Mouse (Mus musculus) heart, embryonic 13.5 days (tissue): ENCODE results near the gene Ppp1r27. TPM values are rescaled to one million over a fixed set of nuclear protein-coding genes. Genes with fewer than 3 reads are reported as not detected.
"Not testable (repeated sequence)": the region's sequence is repeated elsewhere in the genome, so short reads cannot be mapped to it uniquely, and the experiment has no call there.

Experiments used
- ATAC-seq: fragments of 200-750 bp; cut with Nextera tagmentation; 2 replicates; pipeline ENCODE4 v1.8.0; 2017; ENCODE audit warnings: moderate TSS enrichment; ENCODE audit not compliant: insufficient number of reproducible peaks, low FRiP score, low TSS enrichment; ENCODE audit errors: extremely low read depth
- H3K27ac ChIP-seq: fragments of 300-500 bp; sonication (generic); replicated peaks from 2 replicates; pipeline ENCODE4 v1.5.1; 2015; ENCODE audit warnings: moderate library complexity, mild to moderate bottlenecking, inconsistent platforms
- H3K27me3 ChIP-seq: fragments of 300-500 bp; sonication (generic); replicated peaks from 2 replicates; pipeline ENCODE4 v1.6.1; 2015; ENCODE audit warnings: mild to moderate bottlenecking, inconsistent platforms
- H3K36me3 ChIP-seq: fragments of 300-500 bp; sonication (generic); 2 replicates; pipeline ENCODE4 v1.6.1; 2015; ENCODE audit warnings: mild to moderate bottlenecking, inconsistent platforms
- H3K4me1 ChIP-seq: fragments of 300-500 bp; sonication (generic); 2 replicates; pipeline ENCODE4 v1.6.1; 2015; ENCODE audit warnings: inconsistent platforms
- H3K4me2 ChIP-seq: fragments of 300-500 bp; sonication (generic); 2 replicates; pipeline ENCODE4 v1.6.1; 2015; ENCODE audit warnings: inconsistent platforms, mild to moderate bottlenecking, moderate library complexity
- H3K4me3 ChIP-seq: fragments of 300-500 bp; sonication (generic); 2 replicates; pipeline ENCODE4 v1.5.1; 2015; ENCODE audit warnings: moderate library complexity, mild to moderate bottlenecking, inconsistent platforms
- H3K9ac ChIP-seq: fragments of 300-500 bp; sonication (generic); 2 replicates; pipeline ENCODE4 v1.6.1; 2015; ENCODE audit warnings: inconsistent platforms, mild to moderate bottlenecking, moderate library complexity
- H3K9me3 ChIP-seq: fragments of 300-500 bp; sonication (generic); 2 replicates; pipeline ENCODE4 v1.6.1; 2016; ENCODE audit warnings: inconsistent platforms
- WGBS: fragments of 180-500 bp; shearing (Covaris S2); methylation state at CpG from one replicate; pipeline ENCODE4 v1.1.7; 2015; ENCODE audit warnings: mixed read lengths; 5-methylcytosine and 5-hydroxymethylcytosine counted together
- polyA plus RNA-seq: library from polyadenylated mRNA; unstranded; fragments of >200 nt; fragmentation: Nextera tagmentation; extraction: Ambion mirVana; gene quantifications from 2 replicates; pipeline ENCODE4 v1.2.1, GENCODE M21; 2015

Gene Ppp1r27
- polyA plus RNA-seq, result not detected in 2 replicates

- Histone ChIP-seq H3K9me3 (no peaks in the 10 kb centered on the region), H3K36me3 (peaks cover 8% of the 10 kb centered on the region), H3K4me3 (peak within 1 kb of the TSS; percentile 95), H3K9ac (peak within 1 kb of the TSS; percentile 100), H3K4me2 (peak within 1 kb of the TSS; percentile 83), H3K27ac (peak within 1 kb of the TSS; percentile 97), H3K4me1 (peaks cover 40% of the 10 kb centered on the region), H3K27me3 (no peaks in the 10 kb centered on the region)
- 90% methylated on average over 28 of the region's 28 CpGs for WGBS
- no peak for ATAC-seq
These were observed at the start of gene Ppp1r27 for GRCm38 (mm10) chr11:120550810-120551440. TSS of gene Ppp1r27 (minus strand) at chr11:120551132.

- no peak overlapping the region for H3K4me3 ChIP-seq
- 88% methylated on average over 3 of the region's 3 CpGs for WGBS
- H3K27ac ChIP-seq, result no peak overlapping the region
- peaks cover 76% of the 10 kb centered on the region for H3K36me3 ChIP-seq
- H3K9ac ChIP-seq, result no peak overlapping the region
- peaks cover 32% of the 10 kb centered on the region for H3K4me1 ChIP-seq
- no peaks in the 10 kb centered on the region for H3K9me3 ChIP-seq
- no peak overlapping the region for H3K4me2 ChIP-seq
- ATAC-seq, result no peak
- no peaks in the 10 kb centered on the region for H3K27me3 ChIP-seq
These were observed 49.8 kb upstream of the Ppp1r27 start for GRCm38 (mm10) chr11:120600716-120601115.

GRCm38 (mm10) chr11:120598990-120599549 is 48.1 kb upstream of the Ppp1r27 start:
- ATAC-seq, result no peak
- Histone ChIP-seq H3K9ac (peak overlapping the region; percentile 87), H3K36me3 (peaks cover 76% of the 10 kb centered on the region), H3K4me2 (peak overlapping the region; percentile 85), H3K9me3 (no peaks in the 10 kb centered on the region), H3K27me3 (no peaks in the 10 kb centered on the region), H3K4me3 (peak overlapping the region; percentile 99), H3K4me1 (peaks cover 32% of the 10 kb centered on the region), H3K27ac (peak overlapping the region; percentile 93)
- 46% methylated on average over 17 of the region's 17 CpGs for WGBS

- H3K4me2 ChIP-seq, result peak within 1 kb of the TSS; percentile 85
- no peaks in the 10 kb centered on the region for H3K27me3 ChIP-seq
- peak within 1 kb of the TSS; percentile 93 for H3K27ac ChIP-seq
- H3K36me3 ChIP-seq, result peaks cover 76% of the 10 kb centered on the region
- H3K4me1 ChIP-seq, result peaks cover 32% of the 10 kb centered on the region
- H3K4me3 ChIP-seq, result peak within 1 kb of the TSS; percentile 99
- peak; percentile 96 for ATAC-seq
- under 1% methylated on average over 85 of the region's 88 CpGs for WGBS
- no peaks in the 10 kb centered on the region for H3K9me3 ChIP-seq
- peak within 1 kb of the TSS; percentile 100 for H3K9ac ChIP-seq
These were observed 47.5 kb upstream of the Ppp1r27 start, which contains the start of the genes Alyref and Anapc11 for GRCm38 (mm10) chr11:120598283-120598989. TSS of gene Alyref (minus strand) at chr11:120598365. TSS of gene Anapc11 (plus strand) at chr11:120598421.

- peaks cover 32% of the 10 kb centered on the region for H3K4me1 ChIP-seq
These were observed 46.6 kb upstream of the Ppp1r27 start for GRCm38 (mm10) chr11:120597240-120598235.

GRCm38 (mm10) chr11:120588531-120588930 is 37.6 kb upstream of the Ppp1r27 start:
- Histone ChIP-seq H3K27ac (no peak overlapping the region), H3K4me1 (no peaks in the 10 kb centered on the region), H3K4me2 (no peak overlapping the region), H3K27me3 (no peaks in the 10 kb centered on the region), H3K9me3 (peaks cover 5% of the 10 kb centered on the region), H3K36me3 (peaks cover 98% of the 10 kb centered on the region), H3K4me3 (no peak overlapping the region), H3K9ac (no peak overlapping the region)
- WGBS, result 75% methylated on average over 6 of the region's 6 CpGs
- ATAC-seq, result no peak

More at GRCm38 (mm10) chr11:120597240-120598235, 46.6 kb upstream of the Ppp1r27 start:
- H3K27ac ChIP-seq, result peak overlapping the region; percentile 93
- no peaks in the 10 kb centered on the region for H3K9me3 ChIP-seq
- peaks cover 76% of the 10 kb centered on the region for H3K36me3 ChIP-seq
- peak overlapping the region; percentile 85 for H3K4me2 ChIP-seq
- ATAC-seq, result peak; percentile 51
- H3K9ac ChIP-seq, result peak overlapping the region; percentile 100
- 3% methylated on average over 98 of the region's 99 CpGs for WGBS
- H3K4me3 ChIP-seq, result peak overlapping the region; percentile 99
- no peaks in the 10 kb centered on the region for H3K27me3 ChIP-seq

GRCm38 (mm10) chr11:120583937-120584336 is 33.0 kb upstream of the Ppp1r27 start:
- H3K27me3 ChIP-seq, result no peaks in the 10 kb centered on the region
- no peak overlapping the region for H3K4me3 ChIP-seq
- H3K9ac ChIP-seq, result no peak overlapping the region
- ATAC-seq, result no peak
- WGBS, result 92% methylated on average over 1 of the region's 1 CpGs
- no peak overlapping the region for H3K27ac ChIP-seq
- no peak overlapping the region for H3K4me2 ChIP-seq
- peaks cover 26% of the 10 kb centered on the region for H3K4me1 ChIP-seq
- H3K36me3 ChIP-seq, result peaks cover 71% of the 10 kb centered on the region
- H3K9me3 ChIP-seq, result peaks cover 5% of the 10 kb centered on the region

- H3K9me3 ChIP-seq, H3K4me2 ChIP-seq, ATAC-seq, H3K4me3 ChIP-seq, H3K27ac ChIP-seq, H3K27me3 ChIP-seq, H3K9ac ChIP-seq: not testable (repeated sequence)
- Histone ChIP-seq H3K36me3 (peaks cover 71% of the 10 kb centered on the region), H3K4me1 (peaks cover 33% of the 10 kb centered on the region)
- WGBS, result 90% methylated on average over 2 of the region's 2 CpGs
These were observed 32.0 kb upstream of the Ppp1r27 start for GRCm38 (mm10) chr11:120582982-120583293.

GRCm38 (mm10) chr11:120582268-120582981 is 31.5 kb upstream of the Ppp1r27 start:
- Histone ChIP-seq H3K4me2 (peak overlapping the region; percentile 88), H3K36me3 (peaks cover 71% of the 10 kb centered on the region), H3K9me3 (peaks cover 5% of the 10 kb centered on the region), H3K27ac (peak overlapping the region; percentile 94), H3K4me3 (peak overlapping the region; percentile 96), H3K4me1 (peaks cover 33% of the 10 kb centered on the region), H3K27me3 (no peaks in the 10 kb centered on the region), H3K9ac (peak overlapping the region; percentile 98)
- no peak for ATAC-seq
- 70% methylated on average over 8 of the region's 8 CpGs for WGBS

- Histone ChIP-seq H3K4me3 (peak within 1 kb of the TSS; percentile 96), H3K36me3 (peaks cover 71% of the 10 kb centered on the region), H3K4me1 (peaks cover 33% of the 10 kb centered on the region), H3K4me2 (peak within 1 kb of the TSS; percentile 88), H3K27me3 (no peaks in the 10 kb centered on the region), H3K9me3 (peaks cover 5% of the 10 kb centered on the region), H3K9ac (peak within 1 kb of the TSS; percentile 98), H3K27ac (peak within 1 kb of the TSS; percentile 94)
- 5% methylated on average over 66 of the region's 75 CpGs for WGBS
- ATAC-seq, result peak; percentile 63
These were observed 30.7 kb upstream of the Ppp1r27 start, which contains the start of gene Arhgdia for GRCm38 (mm10) chr11:120581490-120582267. TSS of gene Arhgdia (minus strand) at chr11:120581624.
